Mouse (Mus musculus): ENCODE results near the gene Ints3.

The Ints3 gene

DNA sequence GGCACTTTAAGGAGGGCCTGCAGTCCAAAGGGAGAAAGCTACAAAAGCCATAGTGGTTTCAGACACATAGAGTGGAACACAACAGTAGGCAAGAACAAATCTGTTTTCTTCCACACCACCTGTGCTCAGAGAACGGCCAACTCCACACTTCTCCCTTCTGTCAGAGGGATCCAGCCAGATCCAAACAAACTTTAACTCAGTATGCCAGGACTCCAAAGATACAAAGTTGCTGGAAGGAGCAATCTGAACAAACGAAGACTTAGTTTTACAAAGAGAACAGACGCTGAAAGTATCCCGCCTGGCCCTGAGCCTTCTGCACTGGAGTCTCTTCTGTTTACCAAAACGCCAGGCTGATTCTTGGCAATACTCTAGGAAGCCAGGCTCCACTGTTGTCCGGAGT, 12.7 kb downstream of the Ints3 start:
- H3K27me3 ChIP-seq (ENCODE audit: insufficient read depth, low read length): no peaks in the 10 kb centered on the region
- H3K9me3 ChIP-seq (ENCODE audit: low read length): no peaks in the 10 kb centered on the region
- no peak overlapping the region for H3K4me3 ChIP-seq (replicated peaks; ENCODE audit: low read length)
- TF ChIP-seq CTCF (conservative IDR thresholded peaks at IDR 0.05; ENCODE audit: low read length) (no peak), POU5F1 (IDR thresholded peaks at IDR 0.05; ENCODE audit: borderline replicate concordance, low read length) (no peak), NANOG (IDR thresholded peaks at IDR 0.05; ENCODE audit: borderline replicate concordance, low read length) (no peak)
- peaks cover 92% of the 10 kb centered on the region for H3K36me3 ChIP-seq (ENCODE audit: insufficient read depth, low read length)
- peaks cover 29% of the 10 kb centered on the region for H3K4me1 ChIP-seq (replicated peaks; ENCODE audit: low read depth, low read length)

- Histone ChIP-seq H3K4me1 (replicated peaks; ENCODE audit: low read depth, low read length) (peaks cover 11% of the 10 kb centered on the region), H3K9me3 (ENCODE audit: low read length) (no peaks in the 10 kb centered on the region), H3K27me3 (ENCODE audit: insufficient read depth, low read length) (no peaks in the 10 kb centered on the region), H3K36me3 (ENCODE audit: insufficient read depth, low read length) (peaks cover 98% of the 10 kb centered on the region), H3K4me3 (replicated peaks; ENCODE audit: low read length) (no peak overlapping the region)
- TF ChIP-seq CTCF (conservative IDR thresholded peaks at IDR 0.05; ENCODE audit: low read length) (no peak), POU5F1 (IDR thresholded peaks at IDR 0.05; ENCODE audit: borderline replicate concordance, low read length) (no peak), NANOG (IDR thresholded peaks at IDR 0.05; ENCODE audit: borderline replicate concordance, low read length) (no peak)
These were observed 20.4 kb downstream of the Ints3 start for GRCm38 (mm10) chr3:90413011-90413396.

- TF ChIP-seq POU5F1 (IDR thresholded peaks at IDR 0.05; ENCODE audit: borderline replicate concordance, low read length) (no peak), CTCF (conservative IDR thresholded peaks at IDR 0.05; ENCODE audit: low read length) (peak; percentile 93)
- Histone ChIP-seq H3K9me3 (ENCODE audit: low read length) (no peaks in the 10 kb centered on the region), H3K36me3 (ENCODE audit: insufficient read depth, low read length) (peaks cover 98% of the 10 kb centered on the region), H3K4me1 (replicated peaks; ENCODE audit: low read depth, low read length) (peaks cover 11% of the 10 kb centered on the region), H3K27me3 (ENCODE audit: insufficient read depth, low read length) (no peaks in the 10 kb centered on the region), H3K4me3 (replicated peaks; ENCODE audit: low read length) (no peak overlapping the region)
These were observed 21.0 kb downstream of the Ints3 start for GRCm38 (mm10) chr3:90412312-90413010.

DNA sequence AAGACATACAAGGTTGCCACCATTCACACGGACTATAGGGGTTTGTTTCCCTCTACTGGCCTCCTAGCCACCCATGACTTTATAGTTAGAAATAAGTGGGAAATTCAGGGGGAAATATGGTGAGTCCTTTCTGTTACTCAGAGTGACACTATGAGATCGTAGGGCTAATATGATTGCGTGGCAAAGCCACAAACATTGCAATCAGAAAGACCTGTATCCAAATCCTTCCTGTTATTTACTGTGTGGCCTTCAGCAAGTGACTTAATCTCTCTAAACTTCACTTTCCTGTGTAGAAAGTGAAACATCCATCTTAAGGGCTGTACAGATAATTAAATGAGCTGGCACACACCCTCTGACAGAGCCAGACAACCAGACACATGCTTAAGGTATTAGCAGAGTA, 24.7 kb downstream of the Ints3 start:
- H3K9me3 ChIP-seq (ENCODE audit: low read length): no peaks in the 10 kb centered on the region
- peaks cover 9% of the 10 kb centered on the region for H3K4me1 ChIP-seq (replicated peaks; ENCODE audit: low read depth, low read length)
- no peak overlapping the region for H3K4me3 ChIP-seq (replicated peaks; ENCODE audit: low read length)
- H3K36me3 ChIP-seq (ENCODE audit: insufficient read depth, low read length): peaks cover 100% of the 10 kb centered on the region
- no peaks in the 10 kb centered on the region for H3K27me3 ChIP-seq (ENCODE audit: insufficient read depth, low read length)
- TF ChIP-seq CTCF (conservative IDR thresholded peaks at IDR 0.05; ENCODE audit: low read length) (no peak), POU5F1 (IDR thresholded peaks at IDR 0.05; ENCODE audit: borderline replicate concordance, low read length) (no peak), NANOG (IDR thresholded peaks at IDR 0.05; ENCODE audit: borderline replicate concordance, low read length) (no peak)

DNA sequence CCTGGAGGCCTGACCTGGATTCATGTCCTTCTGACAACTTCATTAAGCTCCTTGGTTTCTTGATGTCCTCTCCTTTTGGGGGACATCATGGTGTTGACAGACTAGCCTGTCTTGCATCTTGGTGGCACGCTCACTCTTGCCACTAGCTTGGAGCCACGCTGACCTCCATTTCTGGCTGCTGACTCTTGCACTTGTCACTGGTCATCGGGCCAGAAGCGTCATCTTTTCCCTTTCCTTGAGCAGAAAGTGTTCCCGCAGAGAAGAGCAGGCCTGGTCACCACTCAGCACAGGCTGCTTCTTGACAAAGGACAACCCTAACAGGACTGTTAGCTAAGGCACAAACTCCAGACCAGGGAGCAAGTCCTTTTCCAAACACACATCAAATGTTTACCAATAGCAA, 27.0 kb downstream of the Ints3 start:
- Histone ChIP-seq H3K4me3 (replicated peaks; ENCODE audit: low read length) (no peak overlapping the region), H3K36me3 (ENCODE audit: insufficient read depth, low read length) (peaks cover 100% of the 10 kb centered on the region), H3K4me1 (replicated peaks; ENCODE audit: low read depth, low read length) (no peaks in the 10 kb centered on the region), H3K9me3 (ENCODE audit: low read length) (no peaks in the 10 kb centered on the region), H3K27me3 (ENCODE audit: insufficient read depth, low read length) (no peaks in the 10 kb centered on the region)
- TF ChIP-seq NANOG (IDR thresholded peaks at IDR 0.05; ENCODE audit: borderline replicate concordance, low read length): no peak
- no peak for TF ChIP-seq CTCF (conservative IDR thresholded peaks at IDR 0.05; ENCODE audit: low read length)
- TF ChIP-seq POU5F1 (IDR thresholded peaks at IDR 0.05; ENCODE audit: borderline replicate concordance, low read length): no peak

- H3K27me3 ChIP-seq (ENCODE audit: insufficient read depth, low read length): no peaks in the 10 kb centered on the region
- H3K36me3 ChIP-seq (ENCODE audit: insufficient read depth, low read length): peaks cover 100% of the 10 kb centered on the region
- no peak overlapping the region for H3K4me3 ChIP-seq (replicated peaks; ENCODE audit: low read length)
- no peaks in the 10 kb centered on the region; the same call in 1 of the 2 replicates for H3K4me1 ChIP-seq (replicated peaks; ENCODE audit: low read depth, low read length)
- TF ChIP-seq CTCF (conservative IDR thresholded peaks at IDR 0.05; ENCODE audit: low read length) (no peak), NANOG (IDR thresholded peaks at IDR 0.05; ENCODE audit: borderline replicate concordance, low read length) (no peak), POU5F1 (IDR thresholded peaks at IDR 0.05; ENCODE audit: borderline replicate concordance, low read length) (no peak)
- no peaks in the 10 kb centered on the region for H3K9me3 ChIP-seq (ENCODE audit: low read length)
These were observed 28.8 kb downstream of the Ints3 start for GRCm38 (mm10) chr3:90404609-90405008.

DNA sequence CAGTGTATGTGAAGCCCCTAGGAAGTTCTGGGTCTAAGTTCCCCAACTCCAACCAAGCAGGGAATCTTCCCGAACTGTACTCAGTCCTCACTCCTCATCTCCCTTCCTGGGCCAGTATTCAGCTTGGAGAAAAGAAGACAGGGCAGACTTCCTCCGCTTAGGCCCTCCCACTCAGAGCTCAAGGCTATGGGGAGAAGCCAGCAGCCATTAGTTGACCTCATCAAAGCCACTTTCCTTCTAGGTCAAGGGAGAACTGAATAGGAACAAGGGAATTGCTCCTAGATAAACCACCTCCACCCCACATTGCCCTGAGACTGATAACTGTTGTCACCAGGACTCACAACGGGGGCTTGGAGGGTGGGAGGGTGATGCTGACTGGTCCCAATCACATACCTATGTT, 29.3 kb downstream of the Ints3 start:
- Histone ChIP-seq H3K9me3 (ENCODE audit: low read length) (no peaks in the 10 kb centered on the region), H3K36me3 (ENCODE audit: insufficient read depth, low read length) (peaks cover 100% of the 10 kb centered on the region), H3K27me3 (ENCODE audit: insufficient read depth, low read length) (no peaks in the 10 kb centered on the region), H3K4me1 (replicated peaks; ENCODE audit: low read depth, low read length) (no peaks in the 10 kb centered on the region; the same call in 1 of the 2 replicates), H3K4me3 (replicated peaks; ENCODE audit: low read length) (no peak overlapping the region)
- TF ChIP-seq CTCF (conservative IDR thresholded peaks at IDR 0.05; ENCODE audit: low read length): no peak
- TF ChIP-seq POU5F1 (IDR thresholded peaks at IDR 0.05; ENCODE audit: borderline replicate concordance, low read length): no peak
- no peak for TF ChIP-seq NANOG (IDR thresholded peaks at IDR 0.05; ENCODE audit: borderline replicate concordance, low read length)

GRCm38 (mm10) chr3:90400993-90401392, 32.4 kb downstream of the Ints3 start:
- H3K27me3 ChIP-seq (ENCODE audit: insufficient read depth, low read length): no peaks in the 10 kb centered on the region
- H3K4me1 ChIP-seq (replicated peaks; ENCODE audit: low read depth, low read length): peaks cover 12% of the 10 kb centered on the region
- no peak overlapping the region for H3K4me3 ChIP-seq (replicated peaks; ENCODE audit: low read length)
- no peaks in the 10 kb centered on the region for H3K9me3 ChIP-seq (ENCODE audit: low read length)
- peaks cover 98% of the 10 kb centered on the region for H3K36me3 ChIP-seq (ENCODE audit: insufficient read depth, low read length)
- TF ChIP-seq CTCF (conservative IDR thresholded peaks at IDR 0.05; ENCODE audit: low read length) (no peak), NANOG (IDR thresholded peaks at IDR 0.05; ENCODE audit: borderline replicate concordance, low read length) (no peak), POU5F1 (IDR thresholded peaks at IDR 0.05; ENCODE audit: borderline replicate concordance, low read length) (no peak)

GRCm38 (mm10) chr3:90395629-90396028, 37.8 kb downstream of the Ints3 start:
- Histone ChIP-seq H3K27me3 (ENCODE audit: insufficient read depth, low read length) (no peaks in the 10 kb centered on the region), H3K4me1 (replicated peaks; ENCODE audit: low read depth, low read length) (peaks cover 37% of the 10 kb centered on the region), H3K36me3 (ENCODE audit: insufficient read depth, low read length) (peaks cover 98% of the 10 kb centered on the region), H3K4me3 (replicated peaks; ENCODE audit: low read length) (no peak overlapping the region), H3K9me3 (ENCODE audit: low read length) (no peaks in the 10 kb centered on the region)
- TF ChIP-seq NANOG (IDR thresholded peaks at IDR 0.05; ENCODE audit: borderline replicate concordance, low read length): no peak
- TF ChIP-seq POU5F1 (IDR thresholded peaks at IDR 0.05; ENCODE audit: borderline replicate concordance, low read length): no peak
- no peak for TF ChIP-seq CTCF (conservative IDR thresholded peaks at IDR 0.05; ENCODE audit: low read length)

All from E14TG2a.4 (cell line).